ENCODE assay signal across 8 mouse cellular contexts in the genomic region with DNA sequence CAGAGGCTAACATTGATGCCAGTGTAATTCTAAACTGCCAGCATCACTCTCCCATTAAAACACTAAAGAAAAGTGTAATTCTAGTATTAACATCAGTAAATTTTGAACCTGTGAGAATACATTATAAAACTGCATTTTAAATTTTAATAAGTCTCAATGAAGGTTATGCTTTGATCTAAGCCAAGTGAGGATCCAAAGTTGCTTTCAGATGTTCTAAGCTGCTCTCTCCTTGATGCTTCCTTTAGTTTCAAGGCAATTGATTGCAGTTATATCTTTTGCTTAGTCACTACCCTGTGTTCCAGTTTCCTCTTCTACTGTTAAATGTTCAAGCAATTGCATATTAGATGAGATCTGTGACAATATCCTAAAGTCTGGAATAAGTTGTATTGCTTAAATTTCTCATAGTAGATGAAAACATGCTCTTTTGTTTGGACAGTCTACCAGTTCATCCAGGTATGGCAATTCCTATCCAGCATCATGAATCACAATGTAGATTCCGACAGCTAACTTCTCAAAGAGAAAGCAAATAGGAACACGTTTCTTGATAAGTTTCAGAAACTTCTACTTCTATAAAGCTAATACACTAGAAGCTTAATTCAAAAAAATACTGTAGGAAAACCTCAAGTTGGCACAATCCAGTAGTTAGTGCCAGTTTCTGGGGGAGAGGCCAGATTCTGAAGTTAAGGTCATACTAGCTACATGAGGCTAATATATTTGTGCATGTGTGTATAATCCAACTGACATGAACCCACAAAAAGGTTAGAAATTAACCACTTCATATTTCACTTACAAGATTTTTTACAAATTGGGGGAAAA. TPM values are rescaled to one million over a fixed set of nuclear protein-coding genes. Genes with fewer than 3 reads are reported as not detected.
DNase-seq lines count a peak whose midpoint lies in the region; ATAC-seq and TF ChIP-seq lines count a peak whose summit lies in the region.

No protein-coding gene starts in this region.

- TF ChIP-seq CTCF in left cerebral cortex, adult 2 months (IDR thresholded peaks at IDR 0.05): no peak
- TF ChIP-seq CTCF in brain, embryonic 14.5 days (IDR thresholded peaks at IDR 0.05; ENCODE audit: borderline replicate concordance, extremely low read depth, insufficient read depth, insufficient read length): no peak
- TF ChIP-seq CTCF in midbrain, postnatal 0 days (IDR thresholded peaks at IDR 0.05): no peak

- H3K36me3 ChIP-seq in hindbrain, embryonic 14.5 days (replicated peaks; ENCODE audit: control insufficient read depth, insufficient read depth): no peaks in the 10 kb centered on the region
- H3K36me3 ChIP-seq in midbrain, postnatal 0 days (ENCODE audit: insufficient read depth, low read length): no peaks in the 10 kb centered on the region

- 45% methylated on average over 2 of the region's 2 CpGs for WGBS in hindbrain, embryonic 14.5 days
- WGBS in midbrain, postnatal 0 days: 45% methylated on average over 2 of the region's 2 CpGs

- no peaks in the 10 kb centered on the region for H3K9me3 ChIP-seq in hindbrain, embryonic 14.5 days (ENCODE audit: control insufficient read depth, low read length)
- H3K9me3 ChIP-seq in midbrain, postnatal 0 days (ENCODE audit: low read length): no peaks in the 10 kb centered on the region

- no peaks in the 10 kb centered on the region for H3K27me3 ChIP-seq in hindbrain, embryonic 14.5 days (ENCODE audit: control insufficient read depth, insufficient read depth, low read length)
- H3K27me3 ChIP-seq in midbrain, postnatal 0 days (ENCODE audit: insufficient read depth, low read length): no peaks in the 10 kb centered on the region

- peak overlapping the region; percentile 55 for H3K4me3 ChIP-seq in left cerebral cortex, adult 2 months
- peak overlapping the region; percentile 35 for H3K4me3 ChIP-seq in hindbrain, embryonic 14.5 days (replicated peaks; ENCODE audit: low read length)
- peak overlapping the region; percentile 39; the same call in 1 of the 2 replicates for H3K4me3 ChIP-seq in midbrain, postnatal 0 days (ENCODE audit: low read depth, low read length)

- no peak for DNase-seq in left cerebral cortex, adult 2 months (ENCODE audit: extremely low spot score in 1 of 2, low spot score in 2 of 2)
- no peak for DNase-seq in left cerebral cortex, postnatal 36 days (ENCODE audit: low spot score in 2 of 2)
- peak; percentile 25 for DNase-seq in brain, embryonic 14.5 days (ENCODE audit: low read depth)
- DNase-seq in hindbrain, embryonic 14.5 days (ENCODE audit: low spot score): no peak
- DNase-seq in midbrain, postnatal 0 days (ENCODE audit: low spot score): no peak
- no peak for DNase-seq in natural killer cell, adult 2 months (ENCODE audit: low spot score in 2 of 2)
- no peak for DNase-seq in adrenal gland, adult 8-10 months
- no peak for DNase-seq in left cerebral cortex, postnatal 4 days

- ATAC-seq in hindbrain, embryonic 14.5 days (ENCODE audit: low FRiP score): no peak
- no peak for ATAC-seq in midbrain, postnatal 0 days (ENCODE audit: low FRiP score)

- peaks cover 36% of the 10 kb centered on the region for H3K4me1 ChIP-seq in hindbrain, embryonic 14.5 days (replicated peaks; ENCODE audit: control insufficient read depth, insufficient read depth, low read length)
- 0 out of 2 replicates have a peak, but pooled peaks cover 8% of the 10 kb centered on the region for H3K4me1 ChIP-seq in midbrain, postnatal 0 days (ENCODE audit: insufficient read depth, low read length)

- TF ChIP-seq POLR2A in brain, embryonic 14.5 days (IDR thresholded peaks at IDR 0.05; ENCODE audit: borderline replicate concordance, extremely low read depth, insufficient read depth, insufficient read length, poor library complexity, severe bottlenecking): no peak

- intact Hi-C loops in left cerebral cortex, adult 2 months (cut with DNase I): loop anchor here (5.0 kb wide), 1 partner anchor 40 kb away; a partner anchor contains a TSS
- intact Hi-C loops in left cerebral cortex, postnatal 36 days (cut with DNase I): no loop called here
- intact Hi-C loops in left cerebral cortex, postnatal 4 days (cut with DNase I): no loop called here

- peak overlapping the region; percentile 67 for H3K4me2 ChIP-seq in hindbrain, embryonic 14.5 days (replicated peaks)
- H3K4me2 ChIP-seq in midbrain, postnatal 0 days (ENCODE audit: low read depth, low read length, poor library complexity, severe bottlenecking): peak overlapping the region; percentile 52

- H3K9ac ChIP-seq in hindbrain, embryonic 14.5 days: peak overlapping the region; percentile 63
- 0 out of 2 replicates have a peak overlapping the region, but pooled peaks have one; percentile 20 for H3K9ac ChIP-seq in midbrain, postnatal 0 days (replicated peaks; ENCODE audit: low read length, poor library complexity, severe bottlenecking)

- peak overlapping the region; percentile 86; the same call in 1 of the 2 replicates for H3K27ac ChIP-seq in left cerebral cortex, adult 2 months
- peak overlapping the region; percentile 85 for H3K27ac ChIP-seq in hindbrain, embryonic 14.5 days
- no peak overlapping the region for H3K27ac ChIP-seq in midbrain, postnatal 0 days (ENCODE audit: low read depth, low read length)

RNA-seq across cellular contexts. Expression of a gene that starts 1.2 kb away (rescaled TPM):
- total RNA-seq in left cerebral cortex, adult 2 months (2021): 10 to 100 TPM; 68.0 to 71.2 TPM
- total RNA-seq in left cerebral cortex, postnatal 36 days (2021): 10 to 100 TPM; 86.3 to 99.7 TPM
- polyA plus RNA-seq in brain, embryonic 14.5 days (2012; rRNA removed): 44.4 and 68.0 TPM in 2 replicates
- polyA plus RNA-seq in hindbrain, embryonic 14.5 days (2014; fragmentation: Nextera tagmentation; extraction: Ambion mirVana): 0.94 and 2.3 TPM in 2 replicates
- 248 and 572 TPM in 2 replicates for total RNA-seq in midbrain, postnatal 0 days (2014; rRNA removed)
- polyA plus RNA-seq in midbrain, postnatal 0 days (2015; fragmentation: Nextera tagmentation; extraction: Ambion mirVana): 2.8 and 4.5 TPM in 2 replicates
- 10 to 100 TPM; 55.2 to 81.2 (median 75.0) TPM for total RNA-seq in adrenal gland, adult 8-10 months (2022)
- 100 to 1,000 TPM; 203 to 225 TPM for total RNA-seq in left cerebral cortex, postnatal 4 days (2021)

RNA-seq across cellular contexts. Expression of a gene that starts 1.4 kb away (rescaled TPM):
- total RNA-seq in left cerebral cortex, adult 2 months (2021): 1 to 10 TPM; 2.4 to 5.0 TPM
- total RNA-seq in left cerebral cortex, postnatal 36 days (2021): 1 to 10 TPM; 6.2 to 7.8 TPM
- polyA plus RNA-seq in brain, embryonic 14.5 days (2012; rRNA removed): 17.9 and 18.0 TPM in 2 replicates
- 21.8 and 22.5 TPM in 2 replicates for polyA plus RNA-seq in hindbrain, embryonic 14.5 days (2014; fragmentation: Nextera tagmentation; extraction: Ambion mirVana)
- total RNA-seq in midbrain, postnatal 0 days (2014; rRNA removed): 76.7 and 98.8 TPM in 2 replicates
- 4.5 and 5.9 TPM in 2 replicates for polyA plus RNA-seq in midbrain, postnatal 0 days (2015; fragmentation: Nextera tagmentation; extraction: Ambion mirVana)
- total RNA-seq in adrenal gland, adult 8-10 months (2022): 1 to 10 TPM; 4.5 to 9.9 (median 6.6) TPM
- total RNA-seq in left cerebral cortex, postnatal 4 days (2021): 10 to 100 TPM; 24.5 to 31.0 TPM

RNA-seq across cellular contexts. Expression of a gene that starts 1.6 kb away (rescaled TPM):
- total RNA-seq in left cerebral cortex, adult 2 months (2021): 10 to 100 TPM; 19.7 to 24.1 TPM
- 10 to 100 TPM; 20.6 to 28.9 TPM for total RNA-seq in left cerebral cortex, postnatal 36 days (2021)
- 15.0 and 21.6 TPM in 2 replicates for polyA plus RNA-seq in brain, embryonic 14.5 days (2012; rRNA removed)
- 0.91 and 1.8 TPM in 2 replicates for polyA plus RNA-seq in hindbrain, embryonic 14.5 days (2014; fragmentation: Nextera tagmentation; extraction: Ambion mirVana)
- 194 and 327 TPM in 2 replicates for total RNA-seq in midbrain, postnatal 0 days (2014; rRNA removed)
- 0.43 TPM in 1 of 2 replicates, not detected in the other for polyA plus RNA-seq in midbrain, postnatal 0 days (2015; fragmentation: Nextera tagmentation; extraction: Ambion mirVana)
- 10 to 100 TPM; 18.7 to 29.5 (median 23.2) TPM for total RNA-seq in adrenal gland, adult 8-10 months (2022)
- total RNA-seq in left cerebral cortex, postnatal 4 days (2021): 100 to 1,000 TPM in 1 of 2 experiments, 10 to 100 TPM in 1; 87.5 to 105 TPM

RNA-seq across cellular contexts. Expression of a gene that starts 1.8 kb away (rescaled TPM):
- 1 to 10 TPM; 3.8 to 9.0 TPM for total RNA-seq in left cerebral cortex, adult 2 months (2021)
- total RNA-seq in left cerebral cortex, postnatal 36 days (2021): 1 to 10 TPM; 3.1 to 8.2 TPM
- 7.2 and 13.6 TPM in 2 replicates for polyA plus RNA-seq in brain, embryonic 14.5 days (2012; rRNA removed)
- 0.77 TPM in 1 of 2 replicates, not detected in the other for polyA plus RNA-seq in hindbrain, embryonic 14.5 days (2014; fragmentation: Nextera tagmentation; extraction: Ambion mirVana)
- 162 and 232 TPM in 2 replicates for total RNA-seq in midbrain, postnatal 0 days (2014; rRNA removed)
- not detected in 2 replicates for polyA plus RNA-seq in midbrain, postnatal 0 days (2015; fragmentation: Nextera tagmentation; extraction: Ambion mirVana)
- total RNA-seq in adrenal gland, adult 8-10 months (2022): 1 to 10 TPM; 4.8 to 9.8 (median 5.8) TPM
- total RNA-seq in left cerebral cortex, postnatal 4 days (2021): 10 to 100 TPM; 18.6 to 25.5 TPM

RNA-seq across cellular contexts. Expression of a gene that starts 3.1 kb away (rescaled TPM):
- 1 to 10 TPM; 6.9 to 9.9 TPM for total RNA-seq in left cerebral cortex, adult 2 months (2021)
- 10 to 100 TPM in 1 of 2 experiments, 1 to 10 TPM in 1; 7.7 to 10.8 TPM for total RNA-seq in left cerebral cortex, postnatal 36 days (2021)
- 21.8 and 24.7 TPM in 2 replicates for polyA plus RNA-seq in brain, embryonic 14.5 days (2012; rRNA removed)
- 1.4 and 2.2 TPM in 2 replicates for polyA plus RNA-seq in hindbrain, embryonic 14.5 days (2014; fragmentation: Nextera tagmentation; extraction: Ambion mirVana)
- 49.8 and 92.5 TPM in 2 replicates for total RNA-seq in midbrain, postnatal 0 days (2014; rRNA removed)
- 0.42 and 0.55 TPM in 2 replicates for polyA plus RNA-seq in midbrain, postnatal 0 days (2015; fragmentation: Nextera tagmentation; extraction: Ambion mirVana)
- total RNA-seq in adrenal gland, adult 8-10 months (2022): 1 to 10 TPM; 2.9 to 4.8 (median 3.3) TPM
- total RNA-seq in left cerebral cortex, postnatal 4 days (2021): 10 to 100 TPM; 18.8 to 24.3 TPM
